Mouse (Mus musculus) left cerebral cortex, adult 9 months (tissue): Measurements from ENCODE around the gene Auts2.

Source experiments
- DNase-seq, 2 experiments: peaks; one replicate each; pipeline ENCODE4 v3.0.0; 2022; ENCODE audit warnings: low spot score in 2 of 2

Auts2 gene

GRCm38 (mm10) chr5:132324246-132324883, 218.8 kb downstream of the Auts2 start:
- no peak for DNase-seq

GRCm38 (mm10) chr5:132323608-132324007, 219.5 kb downstream of the Auts2 start:
- DNase-seq, result no peak

- DNase-seq, result no peak
Observed at GRCm38 (mm10) chr5:132322971-132323370, 220.2 kb downstream of the Auts2 start.

GRCm38 (mm10) chr5:132318026-132318765, 224.9 kb downstream of the Auts2 start:
- DNase-seq, result no peak

GRCm38 (mm10) chr5:132316897-132317296, 226.2 kb downstream of the Auts2 start:
- DNase-seq, result no peak

- peak in 1 of 2 experiments; percentile 36 for DNase-seq
Observed at GRCm38 (mm10) chr5:132314300-132314699, 228.8 kb downstream of the Auts2 start.

GRCm38 (mm10) chr5:132307000-132307399, 236.1 kb downstream of the Auts2 start:
- DNase-seq, result no peak

GRCm38 (mm10) chr5:132305354-132305934, 237.7 kb downstream of the Auts2 start:
- DNase-seq, result no peak

- DNase-seq, result no peak
Observed at GRCm38 (mm10) chr5:132302778-132303177, 240.4 kb downstream of the Auts2 start.

- DNase-seq, result no peak
Observed at GRCm38 (mm10) chr5:132300794-132301193, 242.3 kb downstream of the Auts2 start.

- peak in 1 of 2 experiments; percentile 34 for DNase-seq
Observed at GRCm38 (mm10) chr5:132299716-132300115, 243.4 kb downstream of the Auts2 start.

GRCm38 (mm10) chr5:132298996-132299395, 244.1 kb downstream of the Auts2 start:
- DNase-seq, result no peak

- no peak for DNase-seq
Observed at GRCm38 (mm10) chr5:132297309-132297708, 245.8 kb downstream of the Auts2 start.

- DNase-seq, result no peak
Observed at GRCm38 (mm10) chr5:132294469-132294868, 248.7 kb downstream of the Auts2 start.

GRCm38 (mm10) chr5:132292932-132293331, 250.2 kb downstream of the Auts2 start:
- no peak for DNase-seq

GRCm38 (mm10) chr5:132290606-132291535, 252.3 kb downstream of the Auts2 start:
- DNase-seq, result no peak

GRCm38 (mm10) chr5:132283741-132284140, 259.4 kb downstream of the Auts2 start:
- no peak for DNase-seq

- peak in 1 of 2 experiments; percentile 11 for DNase-seq
Observed at GRCm38 (mm10) chr5:132274098-132274898, 268.8 kb downstream of the Auts2 start.

- DNase-seq, result no peak
Observed at GRCm38 (mm10) chr5:132272132-132272531, 271.0 kb downstream of the Auts2 start.

- no peak for DNase-seq
Observed at GRCm38 (mm10) chr5:132270896-132271295, 272.2 kb downstream of the Auts2 start.

- DNase-seq, result no peak
Observed at GRCm38 (mm10) chr5:132270074-132270473, 273.1 kb downstream of the Auts2 start.
